Mouse (Mus musculus) hematopoietic multipotent progenitor cell, adult 10-12 weeks (in vitro differentiated cells): ENCODE results near the gene Gm11492. TPM values are rescaled to one million over a fixed set of nuclear protein-coding genes. Genes with fewer than 3 reads are reported as not detected.

ENCODE experiments used
- polyA plus RNA-seq: library from polyadenylated mRNA; stranded (reverse); fragments of >175 nt; gene quantifications from 2 replicates; pipeline ENCODE4 v1.2.3, GENCODE M21; 2012; ENCODE audit warnings: low replicate concordance

Gene Gm11492
- polyA plus RNA-seq, result not detected in 2 replicates

DNA sequence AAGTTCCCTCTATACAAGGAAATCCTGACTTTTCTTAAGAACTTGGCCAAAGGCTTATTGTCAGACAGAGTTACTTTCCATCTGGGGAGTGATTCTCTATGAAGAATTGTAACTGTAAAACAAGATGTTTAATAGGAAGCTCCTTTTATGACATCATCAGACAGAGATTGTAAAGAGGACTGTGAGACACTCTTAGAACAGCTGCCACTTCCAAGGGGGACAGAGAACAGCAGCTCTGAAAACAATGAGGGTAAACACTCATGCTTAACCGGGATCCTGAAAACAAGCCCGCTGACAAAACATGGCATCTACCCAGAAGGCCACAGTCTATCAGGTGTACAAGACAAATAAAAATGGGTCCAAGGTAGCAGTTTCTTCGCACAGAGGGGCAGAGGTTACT lies at the start of gene Gm11492:
Gene Gm11492 (plus strand): TSS at position 153 of the 400 bp plus-strand sequence.

DNA sequence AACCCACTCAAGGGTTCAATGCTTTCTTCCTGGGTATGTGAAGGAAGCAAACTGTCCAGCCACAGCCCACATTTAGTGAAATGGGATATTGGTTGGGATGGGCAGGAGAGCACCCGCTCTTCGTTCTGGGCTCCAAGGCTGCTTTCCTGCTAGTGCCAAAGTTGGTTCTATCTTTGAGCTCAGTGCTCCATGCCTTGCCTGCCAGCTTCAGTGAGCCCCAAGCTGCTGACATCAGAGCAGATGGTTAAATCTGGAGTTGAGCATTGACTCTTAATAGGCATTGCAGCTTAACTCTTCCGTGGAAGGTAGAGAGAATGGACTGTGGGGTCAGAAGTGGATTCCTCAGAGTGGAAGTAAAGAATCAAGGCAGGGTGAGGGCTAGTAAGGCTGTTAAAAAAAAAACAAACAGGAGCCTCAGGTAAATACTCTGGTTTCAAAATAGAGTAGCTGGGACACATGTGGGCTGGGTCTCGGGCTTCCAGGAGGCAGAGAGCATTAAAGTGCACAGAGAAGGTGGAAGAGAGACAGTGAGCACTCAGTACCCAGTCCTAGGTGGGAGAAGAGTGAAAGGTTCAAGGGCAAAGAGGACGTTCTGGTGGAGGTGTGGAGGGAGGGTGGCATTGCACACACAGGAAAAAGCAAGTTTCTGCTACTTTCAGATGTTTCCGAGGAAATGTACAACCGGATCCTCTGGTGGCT lies 2.0 kb downstream of the Gm11492 start, which contains the start of gene Sept4:
Gene Sept4 (plus strand): TSS at position 649 of the 699 bp plus-strand sequence.

DNA sequence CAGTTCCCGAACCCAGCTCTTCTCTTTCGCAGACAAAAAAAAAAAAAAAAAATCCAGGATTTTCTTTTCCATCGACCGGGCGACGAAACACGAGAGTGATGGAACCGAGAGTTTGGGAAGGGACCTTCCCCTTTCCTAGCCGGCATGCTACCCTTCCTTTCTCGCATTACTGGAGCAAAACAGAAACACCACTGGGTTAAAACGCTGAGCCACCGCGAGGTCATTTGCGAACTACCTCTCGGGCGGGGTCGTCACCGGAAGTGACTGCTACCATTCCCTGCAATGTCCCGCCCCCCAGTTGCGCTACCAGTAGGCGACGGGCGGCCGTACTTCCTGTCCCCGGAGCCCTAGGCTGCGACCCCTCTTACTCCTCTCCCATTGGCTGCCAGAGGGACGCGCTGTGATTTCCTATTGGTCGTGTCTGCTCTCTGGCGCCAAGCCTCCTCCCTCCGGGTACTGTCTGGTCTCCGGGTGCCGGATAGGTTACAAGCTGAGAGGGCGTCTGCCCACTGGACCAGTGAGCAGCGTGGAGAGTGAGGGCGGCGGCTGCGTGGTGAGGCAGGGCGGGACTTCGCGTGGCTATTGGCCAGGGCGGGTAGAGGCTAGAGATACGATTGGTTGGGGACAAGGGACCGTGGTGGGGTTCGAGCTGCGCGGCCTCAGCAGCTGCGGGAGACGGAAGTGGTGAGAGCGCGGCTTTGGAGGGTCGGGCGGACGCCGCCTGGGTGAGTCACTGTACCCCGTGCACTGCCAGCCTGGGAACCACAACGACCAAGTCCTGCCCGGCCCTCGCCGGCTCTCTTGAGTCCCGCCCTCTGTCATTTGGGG lies 25.3 kb downstream of the Gm11492 start, which contains the start of gene Mtmr4:
Gene Mtmr4 (plus strand): TSS at position 637 of the 828 bp plus-strand sequence.

DNA sequence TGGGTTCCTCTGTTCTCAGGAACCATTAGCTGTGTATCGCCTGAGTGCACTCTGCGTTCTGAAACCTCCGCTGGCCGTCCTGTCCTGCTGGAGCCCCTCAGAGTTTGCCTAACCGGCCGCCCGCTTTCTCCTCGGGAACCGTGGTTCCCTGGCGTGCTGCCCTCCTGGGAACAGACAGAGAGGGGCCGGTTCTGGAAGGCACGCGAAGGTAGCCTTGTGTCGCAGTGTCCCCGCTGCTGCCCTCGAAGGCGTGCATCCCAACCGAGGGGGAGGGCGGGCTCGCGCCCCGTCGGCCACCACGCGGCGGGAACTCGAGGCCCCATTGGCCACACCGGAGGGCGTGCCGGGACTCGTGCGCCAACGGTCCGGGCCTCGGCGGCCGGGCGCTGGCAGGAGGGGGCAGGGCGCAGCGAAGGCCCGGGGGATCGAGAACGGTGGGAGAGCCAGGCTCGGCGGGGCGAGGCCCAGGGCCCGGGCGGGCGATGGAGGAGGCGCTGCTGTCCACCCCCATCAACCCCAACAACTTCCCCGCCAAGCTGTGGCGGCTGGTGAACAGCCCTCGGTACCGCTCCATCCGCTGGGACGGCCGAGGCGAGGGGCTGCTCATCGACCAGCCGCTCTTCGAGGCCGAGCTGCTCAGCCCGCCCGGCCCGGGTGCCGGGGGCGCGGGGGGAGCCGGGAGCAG lies 50.5 kb downstream of the Gm11492 start, which contains the start of gene Hsf5:
Gene Hsf5 (plus strand): TSS at position 375 of the 685 bp plus-strand sequence.

Other genes starting within 250 kb of the Gm11492 start
- gene Ppm1e, start 207.6 kb upstream of the Gm11492 start, polyA plus RNA-seq, result 2.1 and 7.2 TPM in 2 replicates
- 0.79 and 0.84 TPM in 2 replicates for gene Rad51c, start 161.7 kb upstream of the Gm11492 start, polyA plus RNA-seq
- gene Tex14, start 161.6 kb upstream of the Gm11492 start, polyA plus RNA-seq, result 0.17 and 0.43 TPM in 2 replicates
- 0.97 and 1.3 TPM in 2 replicates for gene Sept4, start 2.2 kb downstream of the Gm11492 start, polyA plus RNA-seq
- gene Mtmr4, start 25.5 kb downstream of the Gm11492 start, polyA plus RNA-seq, result 22.3 and 42.2 TPM in 2 replicates
- gene Hsf5, start 50.5 kb downstream of the Gm11492 start, polyA plus RNA-seq, result 0.10 TPM in 1 of 2 replicates, not detected in the other
- 7.9 and 32.8 TPM in 2 replicates for gene Rnf43, start 96.1 kb downstream of the Gm11492 start, polyA plus RNA-seq
- 14.4 and 17.5 TPM in 2 replicates for gene Supt4a, start 170.9 kb downstream of the Gm11492 start, polyA plus RNA-seq
- 1.8 and 5.1 TPM in 2 replicates for gene Tspoap1, start 193.9 kb downstream of the Gm11492 start, polyA plus RNA-seq
- gene Mpo, start 226.9 kb downstream of the Gm11492 start, polyA plus RNA-seq, result 6.4 and 14.0 TPM in 2 replicates